Mouse (Mus musculus): ENCODE data around the gene Babam2.

The Babam2 gene

DNA sequence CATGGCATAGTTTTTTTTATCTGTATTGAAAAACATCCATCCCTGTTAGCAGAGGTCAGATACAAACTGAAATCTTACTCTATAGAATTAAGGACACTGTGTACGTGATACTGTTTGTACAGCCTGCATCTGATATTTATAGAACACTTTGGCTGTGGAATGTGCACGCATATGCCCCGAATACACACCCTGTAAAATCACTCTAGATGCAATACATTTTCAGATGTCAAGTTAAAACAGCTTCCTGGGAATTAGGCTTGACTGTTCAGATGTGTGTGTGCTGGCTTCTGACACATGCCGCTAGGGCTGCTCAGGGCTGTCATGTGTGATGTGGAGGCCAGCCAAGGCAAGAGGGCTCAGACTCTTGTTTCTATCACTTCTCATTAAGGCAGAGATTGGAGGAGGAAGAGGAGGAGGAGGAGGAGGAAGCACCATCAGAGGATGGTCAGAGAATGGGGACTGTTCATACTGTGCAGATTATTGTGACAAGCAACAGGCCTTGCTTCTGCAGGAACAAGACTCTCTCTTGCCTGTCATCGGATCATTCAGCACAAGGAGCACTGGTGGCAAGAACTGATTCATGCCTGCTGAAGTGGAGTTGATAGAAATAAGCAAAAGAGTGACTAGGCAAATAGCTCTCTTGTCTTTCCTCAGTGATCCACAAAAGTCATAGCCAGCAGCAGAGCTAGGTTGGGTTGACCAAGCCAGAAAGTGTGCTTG lies 368.7 kb downstream of the Babam2 start:
- in situ Hi-C loops (cut with MboI; ENCODE audit: unreplicated experiment in 2 of 2): no loop called here

DNA sequence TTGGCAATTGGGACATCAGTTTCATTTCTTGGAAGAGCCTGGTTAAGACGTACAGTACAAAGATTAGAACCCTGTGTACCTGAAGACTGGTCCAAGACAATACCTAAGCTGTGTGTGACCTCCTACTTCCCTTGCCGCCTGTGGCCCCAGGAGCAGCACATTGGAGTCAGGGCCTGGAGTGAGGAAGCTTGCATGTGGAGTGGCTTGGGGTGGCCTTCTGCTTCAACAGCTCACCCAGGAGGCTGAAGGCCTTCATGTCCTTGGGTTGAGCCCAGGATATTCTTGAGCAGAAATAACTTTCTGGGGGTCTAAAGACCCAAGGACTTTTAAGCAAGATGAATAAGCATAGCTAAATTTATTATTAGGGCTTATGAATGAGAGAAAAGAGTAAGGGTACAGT lies 369.4 kb downstream of the Babam2 start:
- in situ Hi-C loops (cut with MboI; ENCODE audit: unreplicated experiment in 2 of 2): no loop called here

DNA sequence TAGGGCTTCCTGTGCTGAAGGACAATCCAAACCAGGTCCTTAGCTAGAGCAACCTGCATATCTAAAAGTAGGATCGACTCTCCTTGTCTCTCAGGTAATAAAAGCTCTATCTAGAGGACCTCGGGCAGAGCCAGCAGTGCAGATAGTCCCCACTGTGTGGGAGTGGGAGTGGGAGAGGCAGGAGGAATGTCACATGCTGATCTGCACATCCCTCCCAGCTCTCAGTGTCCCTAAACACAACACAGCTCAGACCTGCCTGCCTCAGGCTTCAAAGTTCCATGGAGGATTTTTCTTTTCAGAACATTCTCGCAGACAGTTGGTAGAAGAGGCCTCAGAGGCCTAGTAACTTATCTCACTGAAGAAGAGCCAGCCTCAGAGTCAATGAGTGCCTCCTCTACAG lies 371.1 kb downstream of the Babam2 start:
- in situ Hi-C loops (cut with MboI; ENCODE audit: unreplicated experiment in 2 of 2): no loop called here

DNA sequence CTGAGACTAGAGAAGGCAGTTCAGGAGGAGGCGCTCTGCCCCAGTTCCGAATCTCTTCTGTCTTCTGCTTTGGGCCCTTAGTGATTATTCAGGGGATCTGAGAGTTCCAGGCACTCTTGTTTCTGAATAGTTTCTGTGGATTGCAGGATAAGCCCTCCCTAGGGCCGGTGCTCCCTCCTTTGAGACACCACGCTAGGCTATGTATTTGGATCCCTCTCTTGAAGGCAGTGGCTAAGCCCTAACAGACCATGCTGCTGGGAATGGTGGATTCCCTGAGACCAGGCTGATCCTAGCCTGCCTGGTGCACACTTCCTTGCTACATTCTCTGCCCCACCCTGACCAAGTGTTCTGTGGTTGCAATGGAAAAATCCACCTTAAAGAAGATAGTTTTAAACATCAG lies 371.6 kb downstream of the Babam2 start:
- in situ Hi-C loops (cut with MboI; ENCODE audit: unreplicated experiment in 2 of 2): no loop called here

DNA sequence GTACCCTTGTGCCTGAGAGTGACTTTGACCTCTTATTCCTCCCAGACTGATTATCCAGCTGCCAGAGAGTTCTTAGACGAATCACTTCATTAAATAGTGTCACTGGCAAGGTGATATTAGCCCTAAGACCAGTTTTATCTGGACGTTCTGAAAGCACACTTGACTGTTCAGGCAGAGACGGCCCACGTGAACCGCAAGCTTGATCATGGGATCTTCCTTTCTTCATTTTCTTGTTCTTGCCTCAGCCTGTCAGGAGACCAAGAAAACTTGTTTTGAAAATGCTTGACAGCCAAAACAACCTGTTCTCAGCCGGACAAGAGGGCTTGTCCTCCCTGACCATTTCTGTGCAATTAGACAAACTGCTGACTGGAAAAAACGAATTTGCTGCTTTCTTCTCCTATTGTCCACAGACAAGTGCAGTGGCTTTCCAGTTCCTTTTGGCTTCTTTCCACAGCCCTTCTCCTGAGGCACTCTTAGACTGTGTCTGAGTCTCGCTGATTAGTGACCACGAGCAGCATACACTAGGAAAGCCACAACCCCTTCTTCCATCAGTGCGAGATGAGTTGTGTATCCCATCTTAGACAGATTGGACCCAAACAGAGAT lies 372.2 kb downstream of the Babam2 start:
- in situ Hi-C loops (cut with MboI; ENCODE audit: unreplicated experiment in 2 of 2): no loop called here

DNA sequence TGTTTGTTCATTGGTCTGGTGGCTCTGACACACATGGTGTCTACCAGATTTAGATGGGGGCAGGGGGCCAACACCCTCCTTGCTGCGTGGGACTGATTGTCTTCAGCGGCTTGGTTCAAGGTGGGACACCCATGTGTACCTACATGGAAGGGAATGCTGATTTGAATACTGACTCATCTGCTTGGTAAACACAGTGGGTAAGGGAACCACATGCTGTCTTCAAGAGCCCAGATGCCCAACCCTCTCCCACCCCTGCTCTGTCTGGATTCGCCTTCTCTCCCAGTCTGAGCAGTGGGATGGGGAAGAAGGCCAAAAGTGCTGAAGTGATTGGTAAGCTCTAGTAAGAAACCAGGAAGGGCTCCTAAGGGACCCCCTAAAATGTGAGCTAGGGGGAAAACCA lies 373.3 kb downstream of the Babam2 start:
- in situ Hi-C loops (cut with MboI; ENCODE audit: unreplicated experiment in 2 of 2): no loop called here

DNA sequence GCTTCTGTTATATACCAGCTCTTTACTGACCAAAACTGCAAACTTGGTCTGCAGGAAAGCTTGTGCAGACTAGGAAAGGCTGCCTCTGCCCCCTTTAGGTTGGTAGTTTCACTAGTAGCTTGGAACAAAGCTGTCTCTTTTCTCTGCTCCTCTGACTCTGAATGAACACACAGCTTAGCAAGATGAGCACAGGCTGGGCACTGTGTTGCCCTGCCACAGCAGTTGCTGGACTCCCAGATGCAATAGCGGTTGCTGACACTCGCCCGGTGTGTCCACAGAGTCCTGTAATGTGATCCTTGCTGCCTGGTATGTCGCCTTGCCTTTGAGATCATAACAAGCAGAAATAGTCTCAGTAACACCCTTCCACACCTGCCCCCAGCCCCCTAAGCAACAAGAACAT lies 373.8 kb downstream of the Babam2 start:
- in situ Hi-C loops (cut with MboI; ENCODE audit: unreplicated experiment in 2 of 2): no loop called here

DNA sequence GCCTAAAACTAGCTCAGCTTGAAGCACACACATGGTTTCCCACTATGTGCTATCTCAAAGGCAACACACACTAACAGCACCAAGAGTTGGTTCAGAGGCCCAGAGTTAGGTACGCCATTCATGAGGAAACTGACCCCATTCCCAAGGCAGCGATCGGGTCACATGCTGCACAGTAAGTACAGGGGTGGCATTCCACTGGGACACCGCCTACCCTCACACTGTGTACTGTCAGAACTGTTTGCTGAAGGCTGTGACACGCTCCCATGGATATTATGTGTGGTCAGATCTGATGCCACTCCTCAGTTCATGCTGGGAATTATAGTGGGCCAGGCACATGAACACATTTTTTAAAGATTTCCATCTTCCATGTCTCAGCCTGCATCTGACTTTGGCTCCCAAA lies 374.3 kb downstream of the Babam2 start:
- in situ Hi-C loops (cut with MboI; ENCODE audit: unreplicated experiment in 2 of 2): no loop called here

DNA sequence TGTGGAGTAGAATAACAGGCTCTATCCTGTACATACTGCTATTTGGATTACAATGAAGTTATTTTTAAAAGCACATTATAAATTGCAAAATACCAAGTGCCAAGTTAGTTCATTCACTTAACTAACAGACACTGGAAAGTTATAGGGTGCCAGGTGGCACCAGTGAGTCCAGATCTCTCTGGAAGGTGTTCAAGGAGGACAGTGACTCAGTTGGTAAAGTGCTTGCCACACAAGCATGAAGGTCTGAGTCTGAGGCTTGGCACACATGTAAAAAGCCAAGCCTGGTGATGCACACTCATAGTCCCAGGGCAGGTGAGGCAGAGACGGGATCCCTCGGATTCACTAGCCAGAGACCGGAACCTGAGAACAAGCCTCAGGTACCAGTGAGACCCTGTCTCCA lies 375.4 kb downstream of the Babam2 start:
- in situ Hi-C loops (cut with MboI; ENCODE audit: unreplicated experiment in 2 of 2): no loop called here

DNA sequence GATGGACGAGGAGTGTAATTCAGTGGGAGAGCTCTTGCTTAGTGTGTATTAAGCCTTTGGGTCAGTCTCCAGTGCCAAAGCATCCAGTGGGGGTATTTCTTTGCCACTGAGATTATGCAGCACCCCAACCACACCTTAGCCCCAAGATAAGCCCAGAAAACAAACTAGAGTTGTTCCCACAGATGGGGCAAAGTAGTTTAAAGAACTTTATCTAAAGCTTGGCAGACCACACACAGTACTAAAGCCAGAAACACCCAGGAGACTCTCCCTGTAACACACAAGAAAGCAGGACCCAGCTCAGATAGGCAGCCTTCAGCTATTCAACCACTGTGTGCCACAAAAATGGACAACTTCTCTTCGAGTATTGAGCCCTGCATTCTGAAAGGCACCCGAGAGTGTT lies 376.6 kb downstream of the Babam2 start:
- in situ Hi-C loops (cut with MboI; ENCODE audit: unreplicated experiment in 2 of 2): no loop called here

DNA sequence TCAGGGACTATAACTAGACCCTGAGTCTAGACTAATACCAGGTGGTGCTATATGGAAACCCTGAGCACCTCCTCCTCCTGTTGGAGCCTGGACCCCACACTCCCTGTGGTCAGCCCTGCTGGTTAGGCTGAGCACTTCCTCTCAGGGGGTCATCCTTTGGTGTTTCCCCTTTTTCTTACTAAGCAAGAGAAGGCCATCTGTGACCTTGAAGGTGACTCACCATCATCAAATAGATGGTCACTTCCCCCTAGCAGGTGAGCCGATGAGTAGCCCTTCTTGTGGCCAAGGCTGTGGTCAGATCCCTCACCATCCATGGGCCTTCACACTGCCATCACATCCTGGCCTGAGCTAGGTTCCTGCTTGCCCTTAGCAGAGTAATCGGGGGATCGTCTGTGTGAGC lies 379.7 kb downstream of the Babam2 start:
- in situ Hi-C loops (cut with MboI; ENCODE audit: unreplicated experiment in 2 of 2): no loop called here

DNA sequence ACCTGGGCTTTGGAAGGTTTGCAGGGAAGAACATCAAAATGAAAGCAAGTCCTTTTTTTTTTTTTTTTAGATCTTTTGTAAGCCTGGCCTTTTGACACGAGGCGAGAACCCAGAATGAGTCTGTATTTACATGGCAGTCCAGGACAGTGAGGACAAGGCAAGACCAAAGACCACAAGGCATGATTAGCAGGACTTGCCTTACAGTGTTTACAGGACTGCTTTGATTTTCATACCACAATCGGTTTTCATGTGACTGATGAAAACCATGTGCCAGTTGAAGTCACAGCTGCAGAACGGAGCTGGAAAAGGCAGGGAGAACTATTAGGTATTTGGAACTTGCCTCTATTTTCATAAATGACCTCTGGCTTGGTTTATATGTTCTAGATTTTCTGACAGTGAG lies 381.5 kb downstream of the Babam2 start:
- in situ Hi-C loops (cut with MboI; ENCODE audit: unreplicated experiment in 2 of 2): no loop called here

DNA sequence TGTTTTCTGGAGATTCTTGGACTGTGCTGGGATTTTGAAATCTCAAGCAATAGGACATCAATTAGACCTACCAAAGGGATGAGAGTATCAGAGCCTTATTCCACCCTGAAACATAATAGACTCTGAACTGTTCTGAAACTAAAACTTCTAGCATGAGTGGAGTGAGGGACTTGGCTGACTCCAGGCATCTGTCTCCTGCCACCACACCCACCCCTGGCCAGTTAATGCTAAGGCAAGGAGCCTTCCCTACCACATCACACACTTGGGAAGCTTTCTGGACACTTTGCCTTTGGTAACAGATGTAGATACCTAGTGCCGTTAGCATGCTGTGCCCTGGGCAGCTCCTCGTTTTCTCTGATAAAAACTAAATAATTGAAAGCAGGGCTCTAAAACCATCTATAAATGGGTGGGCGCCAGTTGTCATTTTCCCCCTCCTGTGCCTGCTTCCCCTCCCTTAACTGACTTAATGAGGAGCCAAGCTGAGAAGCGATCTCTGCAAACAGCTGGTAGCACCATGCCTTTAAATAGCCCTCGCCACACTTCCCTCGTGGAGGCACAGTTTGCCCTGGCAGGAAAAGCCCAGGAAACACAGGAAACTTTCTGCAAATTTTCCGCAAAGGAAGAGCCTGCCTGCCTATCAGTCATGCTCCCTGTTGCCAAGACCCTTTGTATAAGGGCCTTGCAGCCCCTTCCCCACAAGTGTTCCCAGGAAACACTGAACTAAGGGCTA lies 383.2 kb downstream of the Babam2 start:
- in situ Hi-C loops (cut with MboI; ENCODE audit: unreplicated experiment in 2 of 2): no loop called here

DNA sequence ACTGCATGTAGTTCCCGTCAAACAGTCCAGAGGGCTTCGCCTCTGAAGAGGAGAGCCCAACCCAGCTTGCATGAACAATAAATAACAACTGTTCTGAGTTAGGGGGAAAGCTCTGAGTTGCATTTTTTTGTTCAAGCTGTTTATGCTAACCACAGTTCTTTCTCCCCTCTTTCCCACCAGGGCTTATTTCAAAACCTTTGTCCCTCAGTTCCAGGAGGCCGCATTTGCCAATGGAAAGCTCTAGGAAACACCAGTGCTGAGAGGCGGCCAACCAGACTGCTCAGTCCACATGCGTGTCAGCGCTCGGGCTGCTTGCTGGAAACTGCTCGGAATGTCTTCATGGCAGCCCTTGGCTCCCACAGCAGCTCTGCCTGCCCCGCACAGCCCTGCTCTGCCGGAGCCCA lies 386.9 kb downstream of the Babam2 start:
- in situ Hi-C loops (cut with MboI; ENCODE audit: unreplicated experiment in 2 of 2): no loop called here

DNA sequence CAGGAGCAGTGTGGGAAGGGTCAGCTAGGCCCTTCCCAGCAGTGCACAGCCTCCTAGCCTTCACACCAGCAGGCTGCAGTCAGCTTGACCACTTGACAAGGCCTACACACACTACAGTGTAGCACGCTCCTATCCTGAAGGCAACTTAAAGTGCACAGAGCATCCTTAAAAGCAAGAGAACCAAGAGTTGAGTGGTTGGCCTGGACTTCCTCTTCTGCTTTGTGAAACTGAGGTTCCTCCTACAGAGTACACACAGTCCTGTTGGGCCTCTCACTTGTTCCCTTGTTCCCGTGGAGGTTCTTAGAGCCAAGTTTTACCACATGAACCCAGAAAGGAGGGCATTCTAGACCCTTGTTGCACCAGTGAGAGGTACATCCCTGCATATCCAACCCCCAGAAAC lies 388.1 kb downstream of the Babam2 start:
- in situ Hi-C loops (cut with MboI; ENCODE audit: unreplicated experiment in 2 of 2): no loop called here

DNA sequence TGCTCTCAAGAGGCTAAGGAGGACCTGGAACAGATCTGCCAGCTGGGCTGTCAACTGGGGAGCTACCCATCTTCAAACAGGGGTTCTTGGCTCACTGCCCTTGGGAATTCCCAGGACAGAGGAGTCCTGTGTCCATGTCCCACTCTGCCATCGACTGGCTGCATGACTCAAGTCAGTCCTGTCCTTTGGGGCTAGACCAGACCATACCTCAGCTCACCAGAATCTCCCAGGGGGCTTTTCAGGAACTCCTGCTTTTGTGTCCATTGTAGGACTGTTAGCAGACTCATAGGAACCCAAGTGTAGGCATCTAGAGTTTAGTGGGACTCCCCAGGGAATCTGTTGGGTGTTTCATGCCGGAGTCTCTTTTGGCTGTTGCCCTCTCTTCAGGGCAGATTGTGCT lies 388.5 kb downstream of the Babam2 start:
- in situ Hi-C loops (cut with MboI; ENCODE audit: unreplicated experiment in 2 of 2): no loop called here

DNA sequence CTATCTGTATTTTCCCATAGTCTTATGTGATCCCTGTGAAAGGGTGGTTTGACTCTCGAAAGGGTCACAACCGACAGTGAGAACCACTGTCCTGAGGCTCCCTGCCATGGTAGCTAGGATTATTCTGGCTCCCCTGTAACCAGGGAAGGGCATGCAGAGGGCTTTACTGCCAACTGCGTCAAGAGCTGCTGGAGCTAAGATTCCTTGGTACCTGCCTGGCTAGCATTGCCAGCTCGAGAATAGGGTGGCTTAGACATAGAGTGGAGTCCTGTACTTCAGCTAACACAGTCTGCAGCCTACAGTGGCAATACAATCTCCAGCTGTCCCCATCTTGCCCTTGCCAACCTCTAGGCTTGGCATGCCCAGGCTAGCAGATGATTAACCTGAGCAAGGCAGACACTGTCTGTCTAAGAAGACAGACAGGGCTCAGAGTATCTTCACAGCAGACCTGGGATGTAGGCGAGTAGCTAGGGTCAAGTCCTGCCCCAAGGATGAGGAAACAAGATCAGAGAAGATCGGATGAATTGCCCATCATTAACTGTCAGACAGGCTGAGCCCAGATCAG lies 389.1 kb downstream of the Babam2 start:
- in situ Hi-C loops (cut with MboI; ENCODE audit: unreplicated experiment in 2 of 2): no loop called here

DNA sequence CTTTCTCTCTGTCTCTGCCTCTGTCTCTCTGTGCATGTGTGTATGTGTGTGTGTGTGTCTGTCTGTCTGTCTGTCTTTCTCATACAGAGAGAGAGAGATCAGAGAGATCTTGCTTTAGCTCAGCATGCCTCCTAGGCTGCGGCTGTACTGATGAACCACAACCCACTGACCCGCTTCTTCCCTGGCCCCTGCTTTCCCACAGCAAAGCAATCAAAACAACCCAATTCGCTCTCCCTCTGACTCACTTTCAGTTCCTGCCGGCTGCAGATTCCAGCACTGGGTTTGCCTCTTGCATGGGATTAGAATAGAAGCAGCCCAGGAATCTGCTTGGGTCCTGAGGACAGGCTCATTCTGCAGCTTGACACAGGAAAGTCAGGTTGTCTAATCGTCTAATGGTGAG lies 392.0 kb downstream of the Babam2 start:
- in situ Hi-C loops (cut with MboI; ENCODE audit: unreplicated experiment in 2 of 2): no loop called here

DNA sequence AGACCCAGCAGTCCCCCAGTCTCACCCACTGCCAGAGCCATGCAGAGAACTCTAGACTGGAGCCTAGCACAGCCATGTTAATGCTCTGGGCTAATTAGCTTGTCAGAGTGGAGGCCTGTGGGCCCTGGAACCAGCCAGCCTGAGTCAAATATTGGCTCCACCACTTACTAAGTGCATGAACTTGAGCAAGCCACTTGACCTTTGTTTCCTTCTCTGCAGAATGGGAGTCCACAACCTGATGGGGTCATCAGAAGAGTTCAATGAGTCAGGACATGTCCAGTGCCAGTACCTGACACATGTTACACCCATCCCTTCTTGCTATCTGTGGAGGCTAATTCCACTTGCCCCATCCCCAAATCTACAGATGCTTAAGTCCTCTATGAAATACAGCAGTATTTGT lies 394.8 kb downstream of the Babam2 start:
- in situ Hi-C loops (cut with MboI; ENCODE audit: unreplicated experiment in 2 of 2): no loop called here

DNA sequence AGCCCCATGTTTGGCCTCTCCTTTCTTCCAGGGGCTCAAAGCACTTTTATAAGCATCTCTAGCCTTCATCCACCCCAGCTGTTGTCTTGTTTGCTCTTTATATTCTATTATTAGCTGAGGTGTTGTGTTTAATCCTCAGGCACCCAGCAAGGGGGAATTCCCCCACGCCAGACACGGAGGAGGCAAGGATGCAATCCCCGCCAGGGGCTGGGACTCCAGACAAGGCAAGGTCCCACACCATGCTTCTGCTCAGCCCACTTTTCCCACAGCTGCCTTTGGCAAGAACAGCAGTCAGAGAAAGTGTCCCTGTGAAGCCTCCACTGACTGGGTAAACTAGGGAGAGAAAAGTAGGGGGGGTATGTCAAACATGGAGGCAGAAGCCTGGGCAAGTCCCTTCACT lies 401.2 kb downstream of the Babam2 start:
- in situ Hi-C loops (cut with MboI; ENCODE audit: unreplicated experiment in 2 of 2): no loop called here

DNA sequence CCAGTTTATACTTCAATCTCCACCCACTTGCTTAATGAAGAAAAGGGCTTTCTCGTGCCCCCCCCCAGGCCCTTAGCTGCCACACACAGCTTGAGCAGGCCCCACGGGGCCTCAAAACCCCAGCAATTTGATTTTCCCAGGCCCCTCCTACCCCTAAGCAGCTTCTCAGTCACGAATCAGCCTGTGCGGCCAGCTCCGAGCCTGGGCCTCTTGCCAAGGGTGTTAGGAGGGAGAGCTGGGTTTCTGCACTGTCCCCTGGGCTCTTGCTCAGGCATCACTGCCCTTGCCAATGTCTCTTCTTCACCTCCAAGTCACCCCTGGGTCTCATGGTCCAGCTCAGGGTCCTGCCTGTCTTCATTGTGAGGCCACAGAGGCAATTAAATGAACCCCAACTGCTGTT lies 405.0 kb downstream of the Babam2 start:
- in situ Hi-C loops (cut with MboI; ENCODE audit: unreplicated experiment in 2 of 2): no loop called here

DNA sequence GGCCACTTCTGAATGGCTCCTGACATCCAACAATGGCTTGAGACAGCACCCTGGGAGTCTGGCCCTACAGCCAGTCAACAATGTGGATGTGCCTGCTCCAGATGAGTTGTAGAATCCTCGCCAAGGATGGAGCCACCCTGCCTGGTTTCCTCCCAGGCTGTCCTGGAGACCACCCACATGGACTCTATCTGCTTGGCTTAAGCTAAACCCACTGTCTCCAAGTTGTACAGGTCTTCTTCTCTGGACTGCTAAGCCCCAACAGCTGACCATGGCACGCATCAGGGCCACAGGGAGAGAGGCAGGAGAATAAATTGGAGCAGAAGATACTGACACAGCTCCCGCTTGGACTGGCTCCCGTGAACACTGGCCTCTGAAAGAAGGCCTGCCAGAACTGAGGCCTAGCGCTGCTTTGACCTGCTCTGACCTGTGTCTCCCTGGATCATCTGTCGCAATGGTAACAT lies 405.5 kb downstream of the Babam2 start:
- in situ Hi-C loops (cut with MboI; ENCODE audit: unreplicated experiment in 2 of 2): no loop called here
